Mouse (Mus musculus) T-helper 17 cell (primary cell): ENCODE results near the gene Pom121.

Source experiments
- in situ Hi-C, 2 experiments: fragments of 300-600 bp; cut with MboI, MseI; formaldehyde crosslinking; loops; 1 replicate in 1 of 2; 2 replicates in 1 of 2; pipeline ENCODE4 v1.15.1; 2025; ENCODE audit warnings: high pct_unique_total_duplicates in 2 of 2

Pom121 gene

GRCm38 (mm10) chr5:135369787-135370654 lies 24.3 kb downstream of the Pom121 start, which contains the start of gene Nsun5:
Gene Nsun5 (plus strand): TSS chr5:135369953.
- in situ Hi-C loops, result loop anchor here in 1 of 2 experiments (10.0 kb wide), 3 partner anchors 145 to 785 kb away; partner anchors contain the start of gene Rfc2

- in situ Hi-C loops, result loop anchor here in 1 of 2 experiments (10.0 kb wide), 2 partner anchors 254 to 784 kb away; partner anchors contain the start of gene Rfc2
Measured at GRCm38 (mm10) chr5:135369196-135369595, 25.1 kb downstream of the Pom121 start.

GRCm38 (mm10) chr5:135368312-135368711 lies 26.0 kb downstream of the Pom121 start:
- in situ Hi-C loops, result loop anchor here in 1 of 2 experiments (10.0 kb wide), 2 partner anchors 254 to 784 kb away; partner anchors contain the start of gene Rfc2

GRCm38 (mm10) chr5:135367841-135368240 lies 26.5 kb downstream of the Pom121 start:
- in situ Hi-C loops, result loop anchor here in 1 of 2 experiments (10.0 kb wide), 2 partner anchors 253 to 783 kb away; partner anchors contain the start of gene Rfc2

GRCm38 (mm10) chr5:135363540-135363939 lies 30.8 kb downstream of the Pom121 start:
- in situ Hi-C loops, result loop anchor here in 1 of 2 experiments (10.0 kb wide), 2 partner anchors 249 to 779 kb away; partner anchors contain the start of gene Rfc2

GRCm38 (mm10) chr5:135362572-135362971 lies 31.8 kb downstream of the Pom121 start:
- in situ Hi-C loops, result loop anchor here in 1 of 2 experiments (10.0 kb wide), 2 partner anchors 248 to 778 kb away; partner anchors contain the start of gene Rfc2

- in situ Hi-C loops, result loop anchor here in 1 of 2 experiments (10.0 kb wide), 2 partner anchors 245 to 775 kb away; partner anchors contain the start of gene Rfc2
Measured at GRCm38 (mm10) chr5:135359772-135360171, 34.6 kb downstream of the Pom121 start.

GRCm38 (mm10) chr5:135357556-135357955 lies 36.8 kb downstream of the Pom121 start:
- in situ Hi-C loops, result no loop called here

GRCm38 (mm10) chr5:135356090-135356489 lies 38.3 kb downstream of the Pom121 start:
- in situ Hi-C loops, result no loop called here

- in situ Hi-C loops, result no loop called here
Measured at GRCm38 (mm10) chr5:135353564-135353963, 40.8 kb downstream of the Pom121 start.

GRCm38 (mm10) chr5:135352995-135353394 lies 41.4 kb downstream of the Pom121 start, which contains the start of gene Trim50:
Gene Trim50 (plus strand): TSS chr5:135353295.
- in situ Hi-C loops, result no loop called here

GRCm38 (mm10) chr5:135351606-135352005 lies 42.7 kb downstream of the Pom121 start:
- in situ Hi-C loops, result no loop called here

GRCm38 (mm10) chr5:135349862-135350261 lies 44.5 kb downstream of the Pom121 start, which contains the start of gene Fkbp6:
Gene Fkbp6 (minus strand): TSS chr5:135350044.
- in situ Hi-C loops, result no loop called here

GRCm38 (mm10) chr5:135347511-135348011 lies 46.8 kb downstream of the Pom121 start:
- in situ Hi-C loops, result no loop called here

GRCm38 (mm10) chr5:135346430-135346829 lies 47.9 kb downstream of the Pom121 start:
- in situ Hi-C loops, result no loop called here

- in situ Hi-C loops, result no loop called here
Measured at GRCm38 (mm10) chr5:135345989-135346388, 48.4 kb downstream of the Pom121 start.

GRCm38 (mm10) chr5:135337575-135337974 lies 56.8 kb downstream of the Pom121 start:
- in situ Hi-C loops, result no loop called here

- in situ Hi-C loops, result no loop called here
Measured at GRCm38 (mm10) chr5:135331161-135331560, 63.2 kb downstream of the Pom121 start.

- in situ Hi-C loops, result no loop called here
Measured at GRCm38 (mm10) chr5:135330201-135330600, 64.1 kb downstream of the Pom121 start.

GRCm38 (mm10) chr5:135329471-135329870 lies 64.9 kb downstream of the Pom121 start:
- in situ Hi-C loops, result no loop called here
